Mouse (Mus musculus) intestine, embryonic 15.5 days (tissue): ENCODE data around the gene Olfr658. TPM values are rescaled to one million over a fixed set of nuclear protein-coding genes. Genes with fewer than 3 reads are reported as not detected.

Experiments used
- ATAC-seq: fragments of 200-750 bp; cut with Nextera tagmentation; 2 replicates; pipeline ENCODE4 v1.8.0; 2017; ENCODE audit warnings: moderate TSS enrichment, moderate library complexity
- H3K27ac ChIP-seq: fragments of 300-500 bp; sonication (generic); 2 replicates; pipeline ENCODE4 v1.5.1; 2015; ENCODE audit warnings: mild to moderate bottlenecking, inconsistent platforms
- H3K27me3 ChIP-seq: fragments of 300-500 bp; sonication (generic); replicated peaks from 2 replicates; pipeline ENCODE4 v1.6.1; 2015; ENCODE audit warnings: inconsistent platforms
- H3K36me3 ChIP-seq: fragments of 300-500 bp; sonication (generic); 2 replicates; pipeline ENCODE4 v1.6.1; 2015; ENCODE audit warnings: inconsistent platforms
- H3K4me1 ChIP-seq: fragments of 300-500 bp; sonication (generic); replicated peaks from 2 replicates; pipeline ENCODE4 v1.6.1; 2015; ENCODE audit warnings: inconsistent platforms
- H3K4me2 ChIP-seq: fragments of 300-500 bp; sonication (generic); replicated peaks from 2 replicates; pipeline ENCODE4 v1.6.1; 2015; ENCODE audit warnings: mild to moderate bottlenecking, inconsistent platforms
- H3K4me3 ChIP-seq: fragments of 300-500 bp; sonication (generic); replicated peaks from 2 replicates; pipeline ENCODE4 v1.5.1; 2015; ENCODE audit warnings: inconsistent platforms
- H3K9ac ChIP-seq: fragments of 300-500 bp; sonication (generic); 2 replicates; pipeline ENCODE4 v1.6.1; 2015; ENCODE audit warnings: inconsistent platforms
- H3K9me3 ChIP-seq: fragments of 300-500 bp; sonication (generic); 2 replicates; pipeline ENCODE4 v1.6.1; 2016; ENCODE audit warnings: inconsistent platforms
- WGBS: fragments of 180-500 bp; shearing (Covaris S2); methylation state at CpG from one replicate; pipeline ENCODE4 v1.1.7; 2015; 5-methylcytosine and 5-hydroxymethylcytosine counted together
- polyA plus RNA-seq: library from polyadenylated mRNA; unstranded; fragments of >200 nt; fragmentation: Nextera tagmentation; extraction: Ambion mirVana; gene quantifications from 2 replicates; pipeline ENCODE4 v1.2.1, GENCODE M21; 2015

Gene Olfr658
- 0.08 TPM in 1 of 2 replicates, not detected in the other for polyA plus RNA-seq

DNA sequence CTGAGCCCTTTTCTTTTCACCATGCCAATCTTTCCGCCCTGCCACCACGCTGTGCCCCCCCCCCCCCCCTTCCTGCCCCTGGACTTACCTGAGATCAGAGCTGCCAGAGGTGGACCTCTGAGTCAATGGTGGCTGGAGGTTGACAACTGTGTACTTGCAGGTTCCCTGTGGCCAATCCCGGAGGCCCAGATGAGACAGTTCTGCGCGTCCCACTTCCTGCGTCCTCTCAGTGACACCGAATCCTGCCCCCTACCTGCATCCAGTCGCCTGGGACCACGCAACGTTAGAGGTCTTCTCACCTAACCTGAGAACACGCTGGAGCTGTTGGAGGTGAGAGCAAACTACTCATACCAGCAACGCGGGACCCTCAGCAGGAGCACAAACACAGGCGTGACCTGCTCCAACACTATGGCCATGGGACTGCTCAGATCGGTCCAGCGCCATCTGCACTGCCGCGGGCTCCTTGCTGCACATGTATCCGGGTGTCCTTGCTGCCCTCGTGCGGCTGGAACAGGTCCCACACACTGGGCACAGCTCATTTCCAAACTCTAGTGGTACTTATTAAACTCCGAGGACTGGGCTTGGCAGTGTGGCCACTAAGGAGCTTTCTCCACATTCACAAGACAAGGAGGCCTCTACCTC, at the start of gene Olfr658:
Gene Olfr658, minus strand, starts transcription at position 465 of the 642 bp plus-strand sequence.
- Histone ChIP-seq H3K4me3 (peak within 1 kb of the TSS; percentile 18; the same call in 1 of the 2 replicates), H3K27me3 (no peaks in the 10 kb centered on the region), H3K36me3 (no peaks in the 10 kb centered on the region), H3K4me2 (peak within 1 kb of the TSS; percentile 52), H3K9ac (no peak within 1 kb of the TSS), H3K9me3 (no peaks in the 10 kb centered on the region), H3K27ac (no peak within 1 kb of the TSS), H3K4me1 (no peaks in the 10 kb centered on the region)
- peak; percentile 90 for ATAC-seq
- 19% methylated on average over 21 of the region's 22 CpGs for WGBS

DNA sequence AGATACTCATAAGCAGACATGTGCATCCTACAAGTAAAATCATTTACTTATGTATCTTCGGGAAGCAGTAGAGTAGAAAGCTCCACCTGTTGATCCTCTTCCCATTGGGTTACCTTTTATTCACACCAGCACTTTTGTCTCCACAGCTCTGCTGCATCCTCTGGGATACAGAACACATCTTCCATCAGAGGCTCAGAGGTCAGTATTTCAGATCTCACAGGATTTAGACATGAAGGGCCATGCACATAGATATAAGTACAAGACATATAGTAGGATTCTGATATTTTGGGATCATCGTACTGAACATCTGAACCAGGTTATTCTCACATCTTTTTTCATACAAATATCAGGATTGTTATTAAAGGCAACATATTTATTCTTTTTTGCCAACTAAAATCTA, 39.1 kb upstream of the Olfr658 start, which contains the start of gene Olfr661:
Gene Olfr661, plus strand, starts transcription at position 301 of the 400 bp plus-strand sequence.
- no peak within 1 kb of the TSS for H3K9ac ChIP-seq
- 83% methylated on average over 2 of the region's 2 CpGs for WGBS
- H3K9me3 ChIP-seq = no peaks in the 10 kb centered on the region
- no peaks in the 10 kb centered on the region for H3K36me3 ChIP-seq
- no peak within 1 kb of the TSS for H3K4me3 ChIP-seq
- ATAC-seq = no peak
- no peak within 1 kb of the TSS for H3K27ac ChIP-seq
- no peaks in the 10 kb centered on the region for H3K27me3 ChIP-seq
- H3K4me2 ChIP-seq = no peak within 1 kb of the TSS
- H3K4me1 ChIP-seq = no peaks in the 10 kb centered on the region

DNA sequence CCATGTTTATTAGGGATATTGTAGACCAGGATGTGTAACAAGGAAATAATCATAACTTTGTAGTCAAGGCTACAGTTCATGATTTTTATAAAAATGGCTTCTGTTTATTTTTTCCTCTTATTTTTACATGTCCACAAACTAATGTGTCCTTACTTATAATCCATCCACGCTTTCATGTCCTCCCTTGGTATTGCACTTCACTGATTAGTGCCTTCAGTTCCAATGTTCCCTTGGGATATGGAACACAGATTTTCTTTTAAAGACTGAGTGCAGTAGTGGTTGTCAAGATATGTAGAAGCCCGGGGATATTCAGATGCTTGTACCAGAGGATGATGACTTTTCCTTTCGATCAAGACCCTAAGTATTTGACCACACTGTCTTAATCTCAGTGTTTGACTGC, 19.3 kb upstream of the Olfr658 start, which contains the start of gene Olfr659:
Gene Olfr659, plus strand, starts transcription at position 301 of the 400 bp plus-strand sequence.
- H3K4me3 ChIP-seq = no peak within 1 kb of the TSS
- H3K27me3 ChIP-seq = no peaks in the 10 kb centered on the region
- no peak within 1 kb of the TSS for H3K4me2 ChIP-seq
- no peak within 1 kb of the TSS for H3K9ac ChIP-seq
- no peak within 1 kb of the TSS for H3K27ac ChIP-seq
- H3K4me1 ChIP-seq = no peaks in the 10 kb centered on the region
- 83% methylated on average over 3 of the region's 3 CpGs for WGBS
- H3K9me3 ChIP-seq = no peaks in the 10 kb centered on the region
- no peaks in the 10 kb centered on the region for H3K36me3 ChIP-seq
- ATAC-seq = no peak

DNA sequence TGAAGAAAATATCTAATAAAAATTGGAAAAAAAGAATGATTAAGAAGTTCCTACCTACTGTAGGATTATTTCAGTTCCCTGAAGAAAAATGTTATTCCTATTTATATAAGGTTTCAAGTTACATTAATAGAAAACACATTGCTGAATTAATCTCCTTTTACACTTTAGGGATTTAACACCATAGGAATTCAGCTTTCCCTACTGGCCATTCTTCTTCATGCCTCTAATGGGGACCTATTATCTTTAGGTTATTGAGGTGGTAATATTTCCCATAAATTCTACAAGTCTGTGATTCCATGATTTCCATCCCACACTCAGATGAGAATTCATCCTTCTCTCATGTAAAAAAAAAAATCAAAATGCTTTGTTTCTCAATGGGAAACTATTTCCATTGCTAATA, 22.6 kb downstream of the Olfr658 start, which contains the start of gene Olfr657:
Gene Olfr657, plus strand, starts transcription at position 301 of the 400 bp plus-strand sequence.
- Histone ChIP-seq H3K9ac (no peak within 1 kb of the TSS), H3K4me3 (no peak within 1 kb of the TSS), H3K4me1 (no peaks in the 10 kb centered on the region), H3K9me3 (no peaks in the 10 kb centered on the region), H3K27ac (no peak within 1 kb of the TSS), H3K36me3 (no peaks in the 10 kb centered on the region), H3K27me3 (no peaks in the 10 kb centered on the region), H3K4me2 (no peak within 1 kb of the TSS)
- ATAC-seq = no peak

DNA sequence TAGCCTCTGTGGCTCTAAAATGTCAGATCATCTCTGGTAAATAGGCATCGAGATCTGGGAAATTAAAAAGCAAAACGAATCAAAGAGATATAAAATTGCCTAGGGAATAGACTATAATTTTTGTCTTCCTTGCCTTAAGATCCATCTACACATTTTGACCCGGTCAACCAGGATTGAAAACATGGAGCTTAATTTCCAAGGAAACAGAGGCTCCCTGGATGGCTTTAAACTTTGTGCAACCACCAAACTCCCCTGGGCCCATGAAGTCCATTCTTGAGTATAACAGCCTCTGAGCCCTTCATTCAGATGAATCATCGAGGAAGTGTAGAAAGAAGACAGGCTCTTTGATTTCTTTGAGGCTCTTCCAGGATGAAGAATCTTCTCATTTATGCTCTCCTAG, 33.5 kb downstream of the Olfr658 start, which contains the start of gene Olfr656:
Gene Olfr656, plus strand, starts transcription at position 301 of the 400 bp plus-strand sequence.
- no peaks in the 10 kb centered on the region for H3K9me3 ChIP-seq
- no peak within 1 kb of the TSS for H3K4me3 ChIP-seq
- H3K4me2 ChIP-seq = no peak within 1 kb of the TSS
- no peaks in the 10 kb centered on the region for H3K27me3 ChIP-seq
- 74% methylated on average over 4 of the region's 4 CpGs for WGBS
- no peak within 1 kb of the TSS for H3K27ac ChIP-seq
- H3K9ac ChIP-seq = no peak within 1 kb of the TSS
- H3K4me1 ChIP-seq = no peaks in the 10 kb centered on the region
- no peak for ATAC-seq
- no peaks in the 10 kb centered on the region for H3K36me3 ChIP-seq

DNA sequence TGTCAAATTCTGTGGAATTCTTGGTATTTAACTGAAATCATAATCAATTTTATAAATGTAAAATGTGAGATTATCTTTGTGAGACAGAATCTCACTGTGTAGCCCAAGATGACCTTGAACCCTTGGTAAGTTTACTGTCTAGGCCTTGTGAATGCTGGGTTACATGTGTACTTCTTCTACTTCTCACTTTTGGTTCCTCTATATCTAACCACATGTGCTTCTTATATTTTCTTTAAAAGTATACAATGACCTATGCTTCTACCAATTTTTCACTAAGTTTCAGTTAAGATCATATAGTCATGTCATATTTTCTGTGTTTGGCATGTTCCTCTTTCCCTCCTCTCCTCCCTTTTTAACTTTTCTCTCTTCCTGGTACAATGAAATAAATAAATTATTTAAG, 42.4 kb downstream of the Olfr658 start:
- ATAC-seq = no peak
- no peak overlapping the region for H3K9ac ChIP-seq
- H3K36me3 ChIP-seq = no peaks in the 10 kb centered on the region
- no peaks in the 10 kb centered on the region for H3K9me3 ChIP-seq
- no peak overlapping the region for H3K4me2 ChIP-seq
- H3K27me3 ChIP-seq = no peaks in the 10 kb centered on the region
- H3K4me3 ChIP-seq = no peak overlapping the region
- no peak overlapping the region for H3K27ac ChIP-seq
- no peaks in the 10 kb centered on the region for H3K4me1 ChIP-seq

DNA sequence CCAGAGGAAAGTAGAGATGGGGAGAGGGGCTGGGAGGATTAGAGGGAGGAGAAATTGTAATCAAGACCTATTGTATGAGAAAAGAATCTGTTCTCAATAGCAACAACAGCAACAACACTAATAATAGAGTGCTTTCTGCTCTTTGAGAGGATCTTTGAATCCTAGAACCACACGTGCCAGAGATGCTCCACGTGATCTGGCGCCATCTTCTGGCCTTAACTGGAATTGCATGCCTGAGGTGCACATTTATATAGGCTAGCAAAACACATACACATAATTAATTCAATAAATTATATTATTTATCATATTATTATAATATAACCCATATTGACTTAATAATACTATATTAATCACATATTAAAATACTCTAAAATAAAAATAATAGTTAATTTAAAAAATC, 43.9 kb downstream of the Olfr658 start:
- Histone ChIP-seq H3K9me3 (no peaks in the 10 kb centered on the region), H3K9ac (no peak overlapping the region), H3K36me3 (no peaks in the 10 kb centered on the region), H3K4me2 (no peak overlapping the region), H3K27me3 (no peaks in the 10 kb centered on the region), H3K4me3 (no peak overlapping the region), H3K27ac (no peak overlapping the region), H3K4me1 (no peaks in the 10 kb centered on the region)
- ATAC-seq = no peak
- 6% methylated on average over 3 of the region's 3 CpGs for WGBS

DNA sequence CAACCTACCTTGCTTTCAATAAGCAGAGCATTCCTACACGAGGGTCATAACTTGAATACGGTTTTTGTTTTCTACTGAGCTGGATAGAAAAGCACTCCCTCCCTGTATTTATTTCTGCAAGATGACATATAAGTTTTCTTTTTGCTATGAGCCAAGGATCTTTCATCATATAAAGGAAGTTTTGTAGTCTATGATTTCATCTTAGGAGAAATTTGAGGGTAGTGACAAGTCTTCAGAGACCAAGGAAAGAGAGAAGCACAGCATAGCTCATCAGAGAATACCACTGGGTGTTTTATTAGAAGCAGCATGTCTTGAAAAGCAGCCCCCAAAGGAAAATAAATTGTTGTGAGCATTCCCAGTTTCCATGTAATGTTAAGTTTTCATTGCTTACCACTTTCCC, 45.4 kb downstream of the Olfr658 start, which contains the start of gene Olfr655:
Gene Olfr655, minus strand, starts transcription at position 101 of the 400 bp plus-strand sequence.
- no peaks in the 10 kb centered on the region for H3K9me3 ChIP-seq
- H3K4me2 ChIP-seq = no peak within 1 kb of the TSS
- H3K4me1 ChIP-seq = no peaks in the 10 kb centered on the region
- H3K27me3 ChIP-seq = no peaks in the 10 kb centered on the region
- 87% methylated on average over 2 of the region's 2 CpGs for WGBS
- H3K27ac ChIP-seq = no peak within 1 kb of the TSS
- ATAC-seq = no peak
- no peak within 1 kb of the TSS for H3K9ac ChIP-seq
- no peak within 1 kb of the TSS for H3K4me3 ChIP-seq
- H3K36me3 ChIP-seq = no peaks in the 10 kb centered on the region

Other genes starting within 250 kb of the Olfr658 start
- gene Trim30c, start 246.5 kb downstream of the Olfr658 start, polyA plus RNA-seq = 0.13 and 0.19 TPM in 2 replicates
- 1.5 and 1.8 TPM in 2 replicates for gene Trim30a, start 182.1 kb downstream of the Olfr658 start, polyA plus RNA-seq
- gene Trim30d, start 139.5 kb downstream of the Olfr658 start, polyA plus RNA-seq = 0.92 TPM in 2 replicates
- gene Olfr651, start 97.2 kb downstream of the Olfr658 start, polyA plus RNA-seq = not detected in 2 replicates
- not detected in 2 replicates for gene Olfr652, start 86.4 kb downstream of the Olfr658 start, polyA plus RNA-seq
- not detected in 2 replicates for gene Olfr653, start 70.0 kb downstream of the Olfr658 start, polyA plus RNA-seq
- not detected in 2 replicates for gene Olfr654, start 60.3 kb downstream of the Olfr658 start, polyA plus RNA-seq
- not detected in 2 replicates for gene Olfr655, start 45.5 kb downstream of the Olfr658 start, polyA plus RNA-seq
- not detected in 2 replicates for gene Olfr656, start 33.4 kb downstream of the Olfr658 start, polyA plus RNA-seq
- gene Olfr657, start 22.5 kb downstream of the Olfr658 start, polyA plus RNA-seq = not detected in 2 replicates
- gene Olfr659, start 19.4 kb upstream of the Olfr658 start, polyA plus RNA-seq = not detected in 2 replicates
- gene Olfr661, start 39.2 kb upstream of the Olfr658 start, polyA plus RNA-seq = not detected in 2 replicates
- not detected in 2 replicates for gene Usp17le, start 130.2 kb upstream of the Olfr658 start, polyA plus RNA-seq
- gene Usp17lb, start 195.3 kb upstream of the Olfr658 start, polyA plus RNA-seq = not detected in 2 replicates
- gene Usp17la, start 209.7 kb upstream of the Olfr658 start, polyA plus RNA-seq = not detected in 2 replicates
- gene Olfr665, start 230.7 kb upstream of the Olfr658 start, polyA plus RNA-seq = not detected in 2 replicates
- gene Olfr666, start 248.6 kb upstream of the Olfr658 start, polyA plus RNA-seq = not detected in 2 replicates